Mouse (Mus musculus) cerebellum, adult 2 months (tissue): Measurements from ENCODE around the gene Mrto4.

ENCODE experiments used
- CTCF ChIP-seq: fragments of 200-500 bp; IDR thresholded peaks from 2 replicates; pipeline ENCODE4 v1.5.1; 2011; ENCODE audit warnings: low read depth, mild to moderate bottlenecking, control low read depth, low read length, moderate library complexity, borderline replicate concordance; ENCODE audit not compliant: insufficient read depth
- POLR2A ChIP-seq: fragments of 200-500 bp; IDR thresholded peaks from 2 replicates; pipeline ENCODE4 v1.6.1; 2011; ENCODE audit warnings: low read length, control low read depth, borderline replicate concordance; ENCODE audit not compliant: insufficient read depth

DNA sequence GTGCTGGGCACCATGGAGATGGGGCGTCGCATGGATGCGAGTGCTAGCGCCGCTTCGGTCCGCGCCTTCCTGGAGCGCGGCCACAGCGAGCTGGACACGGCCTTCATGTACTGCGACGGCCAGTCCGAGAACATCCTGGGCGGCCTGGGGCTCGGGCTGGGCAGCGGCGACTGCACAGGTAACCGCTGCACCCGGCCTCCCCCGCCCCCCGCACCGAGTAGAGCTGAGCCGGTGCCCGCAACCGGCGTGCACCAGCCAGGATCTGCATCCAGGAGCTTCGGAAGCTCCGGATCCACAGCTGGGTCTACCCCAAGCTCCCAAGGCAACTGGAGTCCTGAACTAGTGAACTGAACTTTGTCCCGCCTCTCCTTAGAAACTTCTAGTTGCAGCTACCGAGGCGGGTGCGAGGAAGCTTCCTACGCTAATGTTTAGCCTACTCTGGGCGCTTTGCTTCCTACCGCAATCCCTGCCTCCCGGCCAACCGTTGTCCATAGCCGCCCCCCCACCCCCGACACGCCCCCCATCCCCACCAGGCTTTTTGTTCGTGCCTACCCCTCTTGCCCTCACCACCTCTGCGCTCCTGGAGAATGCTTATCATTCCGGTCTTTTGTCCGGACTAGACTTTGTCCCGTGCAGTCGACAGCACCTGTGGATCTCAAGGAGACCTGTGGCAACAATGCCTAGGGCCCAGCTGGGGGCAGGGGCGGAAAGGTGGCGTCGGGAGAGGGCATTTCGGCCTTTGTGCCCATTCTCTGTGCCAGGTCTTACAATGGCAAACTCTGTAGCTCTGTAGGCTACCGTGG is 41.3 kb downstream of the Mrto4 start:
- TF ChIP-seq CTCF (no peak), POLR2A (no peak)
